In the genomic region with DNA sequence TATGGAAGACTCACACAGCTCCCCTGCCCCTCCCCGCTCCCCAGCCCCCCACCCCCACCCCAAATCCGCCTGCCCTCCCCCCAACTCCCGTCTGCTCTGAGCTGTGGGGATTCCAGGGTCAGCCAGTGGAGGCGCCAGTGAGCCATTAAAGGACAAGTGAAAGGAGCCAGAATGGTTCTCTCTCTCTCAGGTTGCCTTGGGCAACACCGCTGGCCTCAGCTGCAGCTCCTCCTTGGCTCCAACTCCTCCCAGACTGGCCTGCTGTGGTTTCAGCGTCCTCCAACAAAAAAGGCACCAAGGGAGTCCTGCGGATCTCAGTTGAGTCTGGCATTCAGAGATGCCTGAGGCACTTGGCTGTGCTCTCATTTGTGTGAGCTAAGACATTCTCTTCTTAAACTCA, we compare ENCODE assay signal across 8 mouse cellular contexts. TPM values are rescaled to one million over a fixed set of nuclear protein-coding genes. Genes with fewer than 3 reads are reported as not detected.
A peak's percentile ranks its signal among the peaks of the same experiment; 100 is the strongest.
DNase-seq lines count a peak whose midpoint lies in the region; ATAC-seq and TF ChIP-seq lines count a peak whose summit lies in the region.

No protein-coding gene starts in this region.

- peak overlapping the region; percentile 38 for H3K4me2 ChIP-seq in liver, embryonic 14.5 days (ENCODE audit: low read depth)

- in situ Hi-C loops in Patski (cut with MboI; ENCODE audit: low pct_unique_long_range_greater_than_20kb) = no loop called here

- POLR2A ChIA-PET in Patski (lab: Charles Lee) = no interaction called here

- no peaks in the 10 kb centered on the region; the same call in 1 of the 2 replicates for H3K9me3 ChIP-seq in liver, embryonic 14.5 days (ENCODE audit: control insufficient read depth, low read length)

- no peak for ATAC-seq in Patski
- ATAC-seq in liver, embryonic 14.5 days (ENCODE audit: insufficient read depth) = peak; percentile 37; the same call in 1 of the 2 replicates

- WGBS in liver, embryonic 14.5 days (ENCODE audit: insufficient replicate concordance) = 1% methylated on average over 7 of the region's 7 CpGs

- no peaks in the 10 kb centered on the region for H3K27me3 ChIP-seq in Patski
- H3K27me3 ChIP-seq in liver, embryonic 14.5 days (ENCODE audit: control insufficient read depth, insufficient read depth, low read length) = no peaks in the 10 kb centered on the region

- H3K36me3 ChIP-seq in liver, embryonic 14.5 days (replicated peaks; ENCODE audit: control insufficient read depth, insufficient read depth, low read depth) = no peaks in the 10 kb centered on the region

- H3K27ac ChIP-seq in liver, embryonic 14.5 days = no peak overlapping the region

- no peak for TF ChIP-seq EP300 in liver, embryonic 14.5 days (IDR thresholded peaks at IDR 0.05; ENCODE audit: low read depth)

- DNase-seq in 3T3-L1 (ENCODE audit: low read depth, low spot score) (peak; percentile 61), Patski (ENCODE audit: low read depth, low spot score) (no peak)
- peak; percentile 29 to 36 for DNase-seq in cerebellum, postnatal 36 days
- peak; percentile 48 for DNase-seq in gastrocnemius, postnatal 10 days
- DNase-seq in kidney, adult 9 months = peak; percentile 38
- peak in 1 of 3 experiments; percentile 14 for DNase-seq in liver, embryonic 14.5 days (ENCODE audit: low read depth in 3 of 3, low spot score in 3 of 3)
- peak; percentile 22 to 32 for DNase-seq in natural killer cell, adult 2 months (ENCODE audit: low spot score in 2 of 2)
- DNase-seq in urinary bladder, postnatal 4 days (ENCODE audit: low spot score in 2 of 2) = peak; percentile 22 to 66

- H3K4me3 ChIP-seq in liver, embryonic 14.5 days (ENCODE audit: insufficient read depth in 1 of 2, low read depth in 2 of 2, low read length in 2 of 2) = no peak overlapping the region

- peak; percentile 23 for TF ChIP-seq CTCF in Patski (IDR thresholded peaks at IDR 0.05)
- peak; percentile 67 for TF ChIP-seq CTCF in liver, embryonic 14.5 days (IDR thresholded peaks at IDR 0.05; ENCODE audit: low read depth)

- H3K9ac ChIP-seq in liver, embryonic 14.5 days (replicated peaks) = no peak overlapping the region

- 0 out of 4 replicates have a peak, but pooled peaks cover 0 to 1% of the 10 kb centered on the region in 2 experiments for H3K4me1 ChIP-seq in liver, embryonic 14.5 days (replicated peaks; ENCODE audit: control insufficient read depth in 2 of 2, insufficient read depth in 2 of 2, low read length in 1 of 2)

- CTCF ChIA-PET in Patski (lab: Charles Lee) = no interaction called here

RNA-seq across cellular contexts. Expression of gene Gas2l3, which starts 47.9 kb away (rescaled TPM):
- polyA plus RNA-seq in Patski (2021) = 8.6 TPM
- total RNA-seq in gastrocnemius, postnatal 10 days (2021) = 10 to 100 TPM in 1 of 2 experiments, 1 to 10 TPM in 1; 10.0 to 13.8 TPM
- 2.2 and 2.7 TPM in 2 replicates for polyA plus RNA-seq in liver, embryonic 14.5 days (2012; rRNA removed)
- 3.5 and 3.6 TPM in 2 replicates for polyA plus RNA-seq in liver, embryonic 14.5 days (2014; fragmentation: Nextera tagmentation; extraction: Ambion mirVana)

RNA-seq across cellular contexts. Expression of gene Ano4, which starts 51.3 kb away (rescaled TPM):
- polyA plus RNA-seq in Patski (2021) = not detected
- total RNA-seq in gastrocnemius, postnatal 10 days (2021) = 1 to 10 TPM; 1.1 to 2.2 TPM
- polyA plus RNA-seq in liver, embryonic 14.5 days (2012; rRNA removed) = 0.01 and 0.08 TPM in 2 replicates
- 0.03 and 0.15 TPM in 2 replicates for polyA plus RNA-seq in liver, embryonic 14.5 days (2014; fragmentation: Nextera tagmentation; extraction: Ambion mirVana)
